Mouse (Mus musculus) T-helper 1 cell (primary cell): ENCODE measurements around the gene Gabra1.

ENCODE experiments used
- in situ Hi-C: fragments of 300-600 bp; cut with MboI, MseI; formaldehyde crosslinking; loops from one replicate; pipeline ENCODE4 v1.15.1; 2025; ENCODE audit warnings: high pct_unique_total_duplicates

The Gabra1 gene

DNA sequence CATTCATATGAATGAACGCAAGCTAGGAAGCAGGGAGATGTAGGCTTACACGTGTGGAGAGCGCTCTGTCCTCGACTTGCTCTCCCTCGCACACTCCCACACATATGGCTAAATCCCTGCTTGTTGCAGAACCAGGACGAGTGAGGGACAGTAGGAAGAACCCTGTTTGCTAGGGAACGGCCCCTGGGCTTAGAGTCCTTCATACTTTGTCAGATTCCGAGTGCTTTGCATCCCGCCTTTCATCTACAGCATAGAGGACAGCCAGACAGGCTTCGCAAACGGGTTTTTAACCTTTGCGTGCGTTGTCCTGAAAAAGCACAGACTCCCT, at the start of gene Gabra1:
Gene Gabra1, minus strand, starts transcription at position 106 of the 328 bp plus-strand sequence.
- in situ Hi-C loops, result loop anchor here (10.0 kb wide), 1 partner anchor 1598 kb away; no protein-coding TSS in a partner anchor

DNA sequence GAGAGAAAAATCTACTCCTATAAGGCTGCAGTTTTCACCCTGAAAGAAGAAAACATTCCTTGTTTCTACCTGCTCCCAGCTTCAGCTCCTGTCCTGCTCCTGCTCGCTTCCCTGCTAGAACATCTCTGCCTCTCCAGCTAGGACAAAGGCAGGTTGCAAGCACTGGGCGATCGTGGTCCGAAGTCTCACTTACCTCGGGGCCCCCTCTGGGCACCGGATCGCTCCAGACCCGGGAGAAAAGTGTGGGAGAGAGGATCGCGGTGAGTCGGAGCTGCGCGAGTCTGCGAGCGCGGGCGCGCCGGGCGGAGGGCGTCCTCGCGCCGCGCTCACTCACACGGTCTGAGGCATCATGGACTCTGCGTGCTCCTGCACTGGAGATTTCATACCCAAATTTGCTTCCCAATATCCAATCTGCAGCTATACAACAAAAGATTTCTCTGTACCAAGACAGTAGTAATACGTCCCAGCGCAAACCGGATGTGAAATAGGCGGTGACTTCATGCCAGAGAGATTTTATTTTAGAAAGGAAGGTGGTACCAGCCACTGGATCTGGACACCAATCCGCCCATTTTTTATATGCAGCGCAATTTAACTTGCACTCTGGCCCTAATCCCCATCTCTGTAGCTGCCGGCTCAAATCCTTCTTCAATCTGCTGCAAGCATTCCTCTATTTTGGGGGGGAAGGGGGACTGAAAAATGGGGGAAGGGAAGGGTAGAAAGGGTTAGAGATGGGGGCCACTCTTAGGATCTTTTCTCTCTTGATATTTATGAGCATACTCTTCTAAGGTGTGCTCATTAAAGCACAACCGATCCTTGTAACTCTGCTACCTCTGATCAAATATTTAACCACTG, 531 bp downstream of the Gabra1 start:
- in situ Hi-C loops, result loop anchor here (10.0 kb wide), 1 partner anchor 1597 kb away; no protein-coding TSS in a partner anchor

DNA sequence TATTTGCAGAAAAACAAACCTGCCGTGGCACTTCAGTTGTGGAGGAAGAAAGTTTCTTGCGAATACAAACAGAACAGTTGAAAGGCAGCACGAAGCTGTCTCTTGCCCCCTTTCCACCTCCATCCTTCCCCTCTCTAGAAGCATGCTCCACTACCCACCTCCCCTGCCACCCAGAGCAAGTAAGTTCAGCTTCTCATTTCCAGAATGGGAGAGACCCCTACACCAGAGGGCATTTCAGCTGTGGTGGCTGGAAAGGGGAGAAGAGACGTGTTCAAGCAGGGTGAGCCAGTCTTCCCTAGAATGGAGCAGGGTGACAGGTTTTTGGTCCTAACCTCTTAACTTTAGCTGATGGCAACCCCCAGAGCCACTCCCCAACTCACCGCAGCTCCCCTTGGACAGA, 1.3 kb downstream of the Gabra1 start:
- in situ Hi-C loops, result loop anchor here (10.0 kb wide), 1 partner anchor 1597 kb away; no protein-coding TSS in a partner anchor

DNA sequence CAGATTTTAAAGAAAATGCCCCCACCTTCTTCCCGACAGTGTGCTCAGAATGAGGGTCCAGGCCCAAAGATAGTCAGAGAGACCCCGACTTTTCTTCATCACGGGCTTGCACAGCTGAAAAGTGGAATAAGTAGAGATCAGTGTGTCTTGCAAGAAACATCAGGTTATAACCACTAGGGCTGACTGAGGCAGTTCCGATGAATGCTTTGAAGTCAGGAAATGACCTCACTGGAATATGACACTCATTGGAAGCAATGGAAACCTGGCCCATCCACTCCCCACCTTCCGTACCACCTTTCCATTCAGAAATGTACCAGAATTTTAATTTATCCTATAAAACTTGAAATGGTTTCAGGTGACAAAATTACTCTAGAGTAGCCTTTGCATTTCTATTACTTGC, 3.2 kb downstream of the Gabra1 start:
- in situ Hi-C loops, result no loop called here

DNA sequence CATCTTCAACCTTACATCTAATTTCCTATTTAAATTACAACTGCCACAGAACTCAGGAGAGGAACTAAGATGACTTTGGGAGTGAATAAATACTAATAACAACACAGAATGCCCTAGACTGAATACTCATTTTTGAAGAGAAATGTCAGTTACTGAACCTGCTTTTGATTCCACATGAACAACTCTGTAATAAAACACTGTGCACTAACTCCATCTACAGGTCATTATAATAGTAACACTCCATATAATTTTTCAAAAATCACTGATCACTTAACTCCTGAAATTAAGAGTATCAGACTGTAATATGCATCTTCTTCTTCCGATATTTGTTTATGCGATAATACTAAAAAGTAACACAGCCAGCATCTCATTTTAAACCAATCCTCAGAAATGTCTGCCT, 4.4 kb downstream of the Gabra1 start:
- in situ Hi-C loops, result no loop called here

DNA sequence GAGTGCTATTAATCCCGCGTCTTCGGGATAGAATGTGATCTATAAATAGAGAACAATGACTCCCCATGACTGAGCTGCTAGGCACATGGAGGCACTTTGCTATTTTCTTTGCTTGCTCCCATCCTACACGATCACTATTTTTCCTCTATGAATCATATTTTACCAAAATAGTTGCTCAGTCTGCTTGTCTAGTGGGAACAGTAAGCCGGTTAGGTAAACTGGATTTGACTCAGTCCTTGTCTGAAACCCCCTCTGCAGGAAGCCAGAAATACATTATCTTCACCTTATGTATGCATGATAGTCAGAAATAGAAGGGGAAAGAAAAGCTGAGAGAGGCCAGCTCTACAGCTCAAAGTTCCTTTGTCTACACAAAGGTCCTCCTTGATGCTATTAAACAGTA, 31.3 kb downstream of the Gabra1 start:
- in situ Hi-C loops, result no loop called here

DNA sequence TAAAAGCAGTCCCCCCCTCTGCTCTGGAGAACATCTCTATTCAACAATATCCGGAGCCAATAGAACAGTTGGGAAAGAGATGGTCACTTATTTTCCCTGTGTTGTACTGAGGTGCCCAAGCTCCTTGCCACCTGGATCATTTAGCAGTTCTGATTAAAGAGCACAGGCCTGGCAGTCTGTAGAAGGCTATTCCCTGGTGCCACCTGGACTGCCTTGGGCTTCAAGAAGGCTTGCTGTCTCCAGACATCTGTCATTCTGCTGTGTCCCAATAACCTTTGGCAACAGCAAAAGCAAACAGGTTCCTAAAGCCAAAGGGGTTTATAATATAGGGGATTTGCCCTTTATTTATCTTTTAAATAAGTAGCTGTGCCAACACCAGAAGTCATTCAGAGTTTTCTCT, 65.8 kb downstream of the Gabra1 start:
- in situ Hi-C loops, result no loop called here

DNA sequence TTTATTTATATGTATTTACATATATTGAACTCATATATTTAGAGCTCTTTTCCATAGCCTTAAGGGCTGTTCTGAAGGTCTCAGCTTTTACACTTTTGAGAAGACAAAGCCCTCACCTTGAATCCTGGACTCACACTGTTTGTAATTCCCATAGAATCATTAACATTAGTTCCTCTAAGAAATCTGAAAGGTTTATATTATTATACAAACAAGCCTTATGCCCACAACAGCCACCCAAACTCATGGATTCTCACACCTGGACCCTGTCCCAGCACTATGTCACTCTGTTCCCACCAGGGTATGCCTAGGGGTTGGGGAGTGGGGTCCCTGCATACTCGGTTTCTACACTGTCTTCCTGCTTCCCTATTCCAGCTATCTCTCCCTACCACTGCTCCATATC, 72.7 kb downstream of the Gabra1 start:
- in situ Hi-C loops, result no loop called here

DNA sequence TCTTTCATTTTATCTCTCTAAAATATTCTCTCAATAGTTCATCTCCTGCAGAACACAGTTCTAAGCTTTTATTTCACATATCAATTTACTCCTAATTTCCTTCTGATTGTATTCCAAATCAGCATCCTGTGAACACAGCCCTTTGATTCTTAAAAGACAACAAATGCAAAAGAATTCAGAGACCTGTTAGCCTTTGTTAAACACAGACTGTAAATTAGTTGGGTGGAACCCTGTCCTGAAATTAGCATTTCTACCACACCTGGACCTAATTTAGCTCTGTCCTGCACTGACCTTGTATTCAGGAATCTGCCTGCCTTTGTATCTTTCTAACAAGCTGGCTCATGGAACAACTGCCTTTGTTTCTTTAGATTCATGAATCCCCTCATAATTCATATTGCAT, 73.1 kb downstream of the Gabra1 start:
- in situ Hi-C loops, result no loop called here

DNA sequence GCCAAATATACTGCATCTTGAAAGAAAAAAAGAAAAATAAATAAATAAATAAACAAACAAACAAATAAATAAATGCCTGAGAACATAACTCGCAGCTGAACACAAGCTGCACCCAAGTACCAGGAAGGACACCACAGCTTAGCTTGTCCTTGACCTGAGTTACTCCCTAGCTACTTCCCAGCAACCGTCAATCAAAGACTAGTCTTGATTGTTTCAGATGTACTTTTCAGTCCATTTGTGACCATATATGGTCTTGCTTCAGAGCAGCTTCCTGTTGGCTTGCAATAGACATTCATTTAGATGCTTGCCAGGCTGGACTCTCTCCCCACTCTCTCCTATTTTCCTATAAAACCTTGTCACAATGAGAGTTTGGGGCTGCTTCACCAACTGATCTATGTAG, 87.2 kb downstream of the Gabra1 start:
- in situ Hi-C loops, result no loop called here
